Mouse (Mus musculus) lung, postnatal 25 days (tissue): ENCODE data around the gene Gm28043.

Source experiments
- DNase-seq: peaks from one replicate; pipeline ENCODE4 v3.0.0; 2022; ENCODE audit warnings: low spot score

Gm28043 gene

GRCm38 (mm10) chr17:29627285-29627684 lies 12.6 kb downstream of the Gm28043 start:
- no peak for DNase-seq

GRCm38 (mm10) chr17:29628946-29629345 lies 14.3 kb downstream of the Gm28043 start:
- DNase-seq = no peak

GRCm38 (mm10) chr17:29629620-29630019 lies 14.9 kb downstream of the Gm28043 start:
- no peak for DNase-seq

- no peak for DNase-seq
Observed at GRCm38 (mm10) chr17:29632312-29632711, 17.6 kb downstream of the Gm28043 start.

GRCm38 (mm10) chr17:29635492-29635891 lies 20.8 kb downstream of the Gm28043 start:
- DNase-seq = no peak

- peak; percentile 9 for DNase-seq
Observed at GRCm38 (mm10) chr17:29636118-29636517, 21.4 kb downstream of the Gm28043 start.

GRCm38 (mm10) chr17:29637377-29637776 lies 22.7 kb downstream of the Gm28043 start:
- no peak for DNase-seq

GRCm38 (mm10) chr17:29637895-29638294 lies 23.2 kb downstream of the Gm28043 start:
- peak; percentile 24 for DNase-seq

GRCm38 (mm10) chr17:29640971-29641370 lies 26.3 kb downstream of the Gm28043 start:
- DNase-seq = no peak

GRCm38 (mm10) chr17:29642219-29642618 lies 27.5 kb downstream of the Gm28043 start:
- no peak for DNase-seq

GRCm38 (mm10) chr17:29658249-29658648 lies 43.6 kb downstream of the Gm28043 start:
- no peak for DNase-seq

- DNase-seq = peak; percentile 97
Observed at GRCm38 (mm10) chr17:29660076-29660761, 45.5 kb downstream of the Gm28043 start, which contains the start of gene Cmtr1. TSS of gene Cmtr1 (plus strand) at chr17:29660595.

GRCm38 (mm10) chr17:29660762-29661391 lies 46.2 kb downstream of the Gm28043 start:
- DNase-seq = no peak

- DNase-seq = no peak
Observed at GRCm38 (mm10) chr17:29662145-29662544, 47.5 kb downstream of the Gm28043 start.

GRCm38 (mm10) chr17:29668051-29668986 lies 53.6 kb downstream of the Gm28043 start:
- DNase-seq = no peak

GRCm38 (mm10) chr17:29669030-29669429 lies 54.4 kb downstream of the Gm28043 start:
- DNase-seq = no peak

- no peak for DNase-seq
Observed at GRCm38 (mm10) chr17:29669936-29670335, 55.3 kb downstream of the Gm28043 start.

GRCm38 (mm10) chr17:29671021-29671420 lies 56.3 kb downstream of the Gm28043 start:
- DNase-seq = no peak

GRCm38 (mm10) chr17:29673325-29673724 lies 58.6 kb downstream of the Gm28043 start:
- DNase-seq = no peak

GRCm38 (mm10) chr17:29678526-29678925 lies 63.9 kb downstream of the Gm28043 start:
- DNase-seq = no peak

GRCm38 (mm10) chr17:29679038-29679767 lies 64.5 kb downstream of the Gm28043 start:
- no peak for DNase-seq

GRCm38 (mm10) chr17:29680174-29680573 lies 65.5 kb downstream of the Gm28043 start:
- DNase-seq = no peak
